Mouse (Mus musculus) NIH3T3 (cell line): ENCODE data around the gene Car3.

Experiments
- DNase-seq: peaks from one replicate; pipeline ENCODE4 v3.0.0-alpha.2; 2012; ENCODE audit warnings: low read depth

Car3 gene

DNA sequence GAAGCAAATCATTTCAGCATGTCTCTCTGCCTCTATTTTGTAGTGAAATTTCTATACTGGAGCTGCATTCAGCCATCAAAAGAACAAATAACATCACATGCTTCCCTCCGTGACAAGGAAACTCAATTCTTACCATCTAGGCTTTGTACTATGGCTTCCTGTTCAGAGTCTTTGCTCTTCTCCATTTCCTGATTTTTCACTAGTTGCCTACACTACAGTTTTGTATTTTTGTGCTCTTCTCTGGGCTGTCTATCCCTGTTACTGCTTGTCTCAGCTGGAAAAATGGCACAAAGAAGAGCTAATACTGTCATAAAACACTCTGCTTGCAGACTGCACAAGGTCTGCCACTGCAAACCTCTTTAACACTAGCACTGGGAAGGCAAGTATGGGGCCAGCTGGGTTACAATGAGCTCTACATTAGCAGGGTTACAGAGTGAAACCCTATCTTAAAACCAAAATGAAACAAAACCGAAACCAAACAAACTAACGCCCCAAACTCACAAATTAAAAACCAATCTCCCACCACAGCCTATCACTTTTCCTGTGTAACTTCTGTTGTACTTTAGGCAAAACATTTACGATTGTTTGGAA lies 48.8 kb downstream of the Car3 start:
- DNase-seq, result no peak

DNA sequence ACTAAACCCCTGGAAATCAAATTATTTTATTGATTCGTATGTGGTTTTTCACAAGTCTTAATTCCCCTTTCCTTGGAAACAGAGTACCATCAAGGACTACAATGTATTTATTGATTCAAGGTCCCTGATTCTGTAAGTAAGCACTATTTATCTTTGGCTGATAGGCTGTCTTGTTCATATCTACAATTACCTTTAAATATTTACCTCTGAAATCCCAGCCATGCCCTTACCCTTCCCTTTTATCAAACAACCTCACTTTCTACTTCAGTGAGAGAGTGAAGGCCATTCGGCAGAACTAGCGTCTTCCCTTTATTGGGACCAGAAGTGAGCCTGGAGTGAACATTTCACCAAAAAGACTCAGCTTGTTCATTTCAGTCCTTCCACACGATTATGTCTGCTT lies 50.5 kb downstream of the Car3 start:
- DNase-seq, result no peak

DNA sequence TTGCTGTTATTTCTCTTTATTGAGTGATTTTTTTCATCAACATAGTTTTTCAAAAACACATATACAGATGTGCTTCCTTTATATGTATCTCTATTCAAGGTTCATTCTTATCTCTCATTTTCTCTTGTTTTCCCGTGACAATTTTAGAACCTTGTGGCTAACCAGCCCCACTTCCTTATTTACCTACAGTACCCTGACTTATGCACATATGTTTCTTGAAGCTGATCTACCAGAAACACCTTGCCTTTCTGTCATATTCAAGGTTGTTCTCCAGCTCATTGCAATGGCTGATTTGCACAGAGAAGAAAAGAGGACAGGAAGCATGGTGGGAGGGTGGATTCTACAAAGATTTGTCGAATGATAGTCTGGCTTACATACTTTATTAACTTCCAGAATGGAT lies 52.0 kb downstream of the Car3 start:
- DNase-seq, result no peak

DNA sequence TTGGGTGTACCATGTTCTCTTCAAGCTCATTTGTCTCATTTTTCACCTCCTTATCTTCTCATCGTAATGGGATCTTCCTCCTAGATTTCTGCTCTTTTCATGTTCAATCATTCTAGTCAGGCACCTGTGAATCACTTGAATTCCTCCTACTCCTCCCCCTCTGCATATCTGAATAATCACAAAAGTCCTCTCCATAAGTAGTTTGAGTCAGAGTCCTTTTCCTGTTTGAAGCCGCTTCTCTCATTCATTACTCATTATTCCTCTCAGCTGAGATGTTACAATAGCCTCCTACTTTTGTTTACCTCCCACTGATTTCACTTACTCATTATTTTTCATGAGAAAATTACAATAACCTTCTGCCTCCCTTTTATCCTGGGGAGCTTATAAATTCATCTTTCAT lies 53.9 kb downstream of the Car3 start:
- no peak for DNase-seq
